Mouse (Mus musculus): ENCODE data around the gene Slc7a11.

DNA sequence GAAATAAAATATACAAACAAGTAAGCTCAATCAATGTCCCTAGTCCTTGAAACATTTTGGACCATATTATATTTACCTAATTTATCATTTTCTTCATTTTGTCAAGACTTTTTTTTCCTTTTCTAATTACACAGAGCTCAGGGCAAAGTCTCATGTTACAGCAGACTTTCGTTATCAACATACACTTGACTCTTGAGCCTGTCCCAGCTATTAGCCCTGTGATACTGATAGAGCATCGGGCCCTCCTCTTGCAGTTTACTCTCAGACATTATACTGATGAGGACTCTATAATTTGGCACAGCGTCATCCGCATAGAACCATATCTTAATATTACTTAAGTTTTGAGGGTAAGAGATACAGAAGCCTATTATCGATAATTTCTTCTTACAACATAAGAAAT lies 311.2 kb downstream of the Slc7a11 start:
- no peak for TF ChIP-seq CTCF (IDR thresholded peaks at IDR 0.05; ENCODE audit: insufficient read depth, low read depth, low read length)
- TF ChIP-seq POLR2A (IDR thresholded peaks at IDR 0.05; ENCODE audit: insufficient read depth, low read depth, low read length): no peak
